Mouse (Mus musculus): ENCODE measurements around the gene Ndufs3.

Ndufs3 gene

DNA sequence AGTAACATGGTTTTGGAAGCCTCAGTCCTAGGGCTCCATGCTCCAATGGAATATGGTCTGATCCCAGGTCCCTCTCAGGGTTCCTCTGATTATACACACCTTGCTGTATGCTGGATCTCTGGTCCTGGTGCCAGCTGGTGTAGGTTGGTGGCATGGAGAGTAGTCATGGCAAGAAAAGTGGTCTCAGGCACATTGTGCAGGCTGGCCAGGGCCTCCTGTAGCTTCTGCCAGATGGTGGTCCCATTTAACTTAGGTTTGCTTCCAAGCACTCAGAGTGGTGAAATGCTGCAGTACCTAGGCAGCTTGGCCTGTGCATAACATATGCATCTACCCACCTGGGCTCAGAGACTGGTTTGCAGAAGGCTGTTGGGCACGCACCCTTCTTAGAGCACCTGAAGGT is 54.2 kb downstream of the Ndufs3 start:
- no peak for DNase-seq (ENCODE audit: extremely low read depth, low read depth)

DNA sequence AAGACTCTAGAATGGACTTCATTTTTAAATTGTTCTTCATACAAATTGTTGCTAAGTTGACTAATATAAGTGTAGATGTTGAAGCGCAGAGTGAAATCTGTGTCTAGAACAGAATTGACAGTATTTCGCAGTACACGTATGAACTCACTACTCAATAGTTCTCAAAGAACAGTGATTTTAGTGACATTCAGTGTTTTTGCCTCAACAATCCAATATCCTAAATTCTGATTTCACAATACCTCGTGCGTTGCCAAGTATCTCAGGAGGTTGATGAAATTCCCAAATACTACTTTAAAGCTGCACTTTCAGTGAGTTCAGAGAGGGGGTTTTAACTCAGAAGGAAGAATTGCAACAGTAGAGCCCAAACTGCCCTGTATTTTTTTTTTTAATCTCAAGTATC is 56.3 kb downstream of the Ndufs3 start:
- DNase-seq (ENCODE audit: extremely low read depth, low read depth): no peak

DNA sequence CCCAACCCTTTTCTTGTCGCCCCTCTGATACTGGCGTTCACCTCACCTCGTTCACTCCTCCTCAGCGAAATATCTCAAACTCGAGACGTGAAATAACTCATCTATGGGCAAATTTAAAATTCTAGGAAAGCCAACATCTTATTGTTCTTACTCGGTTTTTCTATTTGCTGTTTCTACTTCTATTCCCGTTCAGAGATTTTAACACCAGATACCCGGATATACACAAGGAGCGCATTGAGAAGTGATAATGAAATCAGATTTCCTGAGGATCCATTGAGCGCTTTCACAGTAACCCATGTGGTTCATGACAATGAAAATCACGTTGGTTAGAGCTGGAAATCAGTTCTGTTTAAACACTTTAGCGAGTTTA is 57.0 kb downstream of the Ndufs3 start:
- DNase-seq (ENCODE audit: extremely low read depth, low read depth): no peak

GRCm38 (mm10) chr2:90846955-90847680 is 57.5 kb downstream of the Ndufs3 start, which contains the start of gene Mtch2:
Gene Mtch2, plus strand, starts transcription at chr2:90847155.
- peak; percentile 82 for DNase-seq (ENCODE audit: extremely low read depth, low read depth)

DNA sequence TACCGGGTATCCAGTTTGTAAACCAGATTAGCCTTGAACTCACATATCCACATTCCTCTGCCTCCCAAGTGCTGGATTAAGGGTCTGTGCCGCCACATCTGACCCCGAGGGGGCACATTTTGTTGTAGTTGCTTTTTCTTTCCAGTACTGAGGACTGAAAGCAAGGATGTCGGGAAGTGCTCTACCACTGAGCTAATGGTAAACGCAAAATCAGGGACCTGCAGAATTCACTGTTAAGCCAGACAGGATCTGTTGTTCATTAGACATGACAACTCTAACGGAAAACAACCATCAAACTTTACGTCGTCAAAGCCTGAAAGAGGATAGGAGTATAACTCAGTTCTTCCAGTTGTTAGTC is 58.1 kb downstream of the Ndufs3 start:
- DNase-seq (ENCODE audit: extremely low read depth, low read depth): no peak

- no peak for DNase-seq (ENCODE audit: extremely low read depth, low read depth)
These were observed 58.5 kb downstream of the Ndufs3 start for GRCm38 (mm10) chr2:90846171-90846570.

GRCm38 (mm10) chr2:90845234-90845633 is 59.4 kb downstream of the Ndufs3 start:
- no peak for DNase-seq (ENCODE audit: extremely low read depth, low read depth)
